ENCODE assay signal across 18 mouse cellular contexts in the genomic region with DNA sequence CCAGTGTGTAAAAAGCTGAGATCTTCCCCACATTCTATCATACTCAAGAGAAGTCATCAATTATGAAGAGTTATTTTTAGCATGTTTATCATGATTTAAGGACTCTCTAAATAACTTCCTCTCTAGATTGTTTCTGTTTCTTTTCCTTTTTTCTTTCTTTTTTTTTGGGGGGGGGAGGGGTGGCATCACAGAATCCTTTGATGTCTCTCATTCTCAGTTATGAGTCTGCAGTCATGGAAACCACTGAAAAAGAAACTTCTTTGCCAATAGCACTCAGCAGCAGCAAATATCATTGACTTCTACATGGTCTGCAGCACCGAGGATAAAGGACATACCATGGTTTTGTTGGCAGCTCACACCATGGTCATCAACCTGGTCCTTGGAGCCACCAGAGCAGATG.
DNase-seq lines count a peak whose midpoint lies in the region; ATAC-seq lines count a peak whose summit lies in the region.
"Had no signal": no experiment of that assay in that cellular context is flagged by ENCODE, and none has a peak within 500 bp of the region (broad histone marks: within the 10 kb centered on the region; RNA-seq: fewer than 3 reads in every experiment).

No protein-coding gene starts in this region.

- no peaks in the 10 kb centered on the region for H3K27me3 ChIP-seq in splenic B cell, adult 2 months (ENCODE audit: control insufficient read depth, insufficient read depth, low read length, poor library complexity, severe bottlenecking)
- H3K27me3 ChIP-seq: forebrain, embryonic 15.5 days; heart, embryonic 15.5 days; hindbrain, embryonic 13.5 days had no signal

- DNase-seq in A20 (ENCODE audit: low read depth, low spot score) = peak; percentile 54
- peak; percentile 56 for DNase-seq in CD4-positive, CD25-positive, alpha-beta regulatory T cell, adult 2 months (ENCODE audit: low read depth, low spot score)
- DNase-seq in splenic B cell, adult 2 months (ENCODE audit: low read depth, low spot score) = peak; percentile 2
- DNase-seq in heart, adult 11 months = no peak
- DNase-seq in yolk sac, embryonic 10.5 days (ENCODE audit: low spot score) = no peak
- DNase-seq: adrenal gland, postnatal 25 days; cerebellum, adult 2 months; cerebellum, postnatal 10 days; gastrocnemius, postnatal 10 days; heart, adult 2 months; heart, postnatal 14 days had no signal

- no peaks in the 10 kb centered on the region for H3K36me3 ChIP-seq in splenic B cell, adult 2 months (ENCODE audit: control insufficient read depth, insufficient read depth, low read length, poor library complexity, severe bottlenecking)
- H3K36me3 ChIP-seq: embryonic facial prominence, embryonic 10.5 days; forebrain, embryonic 15.5 days; heart, embryonic 15.5 days; hindbrain, embryonic 13.5 days had no signal

- ATAC-seq in activated CD4-positive, CD25-positive, alpha-beta regulatory T cell, adult 4 months = peak; percentile 79
- ATAC-seq: forebrain, embryonic 15.5 days; hindbrain, postnatal 0 days; intestine, embryonic 16.5 days had no signal

Comparison
In these comparisons a context has a peak if more than half of its experiments do, and no peak if none do; other contexts are left out.
1. DNase-seq: peak in A20 (single experiment), CD4-positive, CD25-positive, alpha-beta regulatory T cell, adult 2 months (single experiment) and splenic B cell, adult 2 months (single experiment); none in heart, adult 11 months (single experiment) and yolk sac, embryonic 10.5 days (single experiment).